Mouse (Mus musculus) kidney, adult 2 months (tissue): ENCODE data around the gene Zfp940.
"Not testable (repeated sequence)": the region's sequence is repeated elsewhere in the genome, so short reads cannot be mapped to it uniquely, and the experiment has no call there.

Source experiments
- CTCF ChIP-seq: fragments of 200-500 bp; conservative IDR thresholded peaks from 2 replicates; pipeline ENCODE4 v1.5.1; 2011; ENCODE audit warnings: low read depth, mild to moderate bottlenecking, control low read depth, low read length, moderate library complexity, mixed read lengths; ENCODE audit not compliant: insufficient read depth, insufficient read length
- POLR2A ChIP-seq: fragments of 200-500 bp; IDR thresholded peaks from one replicate; pipeline ENCODE4 v1.6.1; 2011; ENCODE audit warnings: low read depth, low read length, control low read depth

DNA sequence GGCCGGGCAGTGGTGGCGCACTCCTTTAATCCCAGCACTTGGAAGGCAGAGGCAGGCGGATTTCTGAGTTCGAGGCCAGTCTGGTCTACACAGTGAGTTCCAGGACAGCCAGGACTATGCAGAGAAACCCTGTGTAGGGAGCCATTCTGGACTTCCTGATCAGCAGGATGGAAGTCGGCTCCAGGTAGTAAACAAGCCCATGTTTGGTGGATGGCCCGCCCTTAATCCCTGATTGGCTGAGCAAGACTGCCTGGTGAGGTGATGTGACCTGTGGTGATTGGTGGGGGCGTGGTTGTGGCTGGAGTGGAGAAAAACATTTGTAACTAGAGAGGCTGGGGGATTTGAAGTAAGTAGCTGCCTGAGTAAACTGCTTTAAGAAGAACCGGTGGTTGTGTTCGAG lies 24.1 kb upstream of the Zfp940 start:
- not testable (repeated sequence) for TF ChIP-seq POLR2A, CTCF
